Comparison of ENCODE assay signal across 10 mouse cellular contexts in genomic region chr12:43962551-43963120, GRCm38 (mm10).
DNase-seq lines count a peak whose midpoint lies in the region; ATAC-seq and TF ChIP-seq lines count a peak whose summit lies in the region.
"Had no signal": no experiment of that assay in that cellular context is flagged by ENCODE, and none has a peak within 500 bp of the region (broad histone marks: within the 10 kb centered on the region; RNA-seq: fewer than 3 reads in every experiment).

No protein-coding gene starts in this region.

- H3K9ac ChIP-seq in kidney, embryonic 14.5 days (ENCODE audit: low read depth, low read length) = no peak overlapping the region

- H3K27ac ChIP-seq in kidney, embryonic 14.5 days (ENCODE audit: low read depth, low read length) = no peak overlapping the region
- H3K27ac ChIP-seq in cerebellum, adult 2 months (ENCODE audit: insufficient read depth, low read length) = no peak overlapping the region

- no peaks in the 10 kb centered on the region for H3K27me3 ChIP-seq in kidney, embryonic 14.5 days (ENCODE audit: control insufficient read depth, insufficient read depth, low read length)
- no peaks in the 10 kb centered on the region for H3K27me3 ChIP-seq in cerebellum, adult 2 months (ENCODE audit: control insufficient read depth, insufficient read depth, low read length)

- H3K4me2 ChIP-seq in kidney, embryonic 14.5 days (replicated peaks; ENCODE audit: low read depth, low read length) = no peak overlapping the region

- 86% methylated on average over 6 of the region's 6 CpGs for WGBS in kidney, embryonic 14.5 days
- WGBS in cerebellum, adult 2 months = 7% methylated on average over 6 of the region's 6 CpGs

- TF ChIP-seq CTCF in cerebellum, adult 2 months (IDR thresholded peaks at IDR 0.05; ENCODE audit: borderline replicate concordance, insufficient read depth, low read depth, low read length) = no peak

- no peaks in the 10 kb centered on the region for H3K4me1 ChIP-seq in kidney, embryonic 14.5 days (ENCODE audit: control insufficient read depth, insufficient read depth, low read length)
- no peaks in the 10 kb centered on the region for H3K4me1 ChIP-seq in cerebellum, adult 2 months (ENCODE audit: control insufficient read depth, insufficient read depth, low read length)

- H3K4me3 ChIP-seq in kidney, embryonic 14.5 days (ENCODE audit: low read length) = no peak overlapping the region
- no peak overlapping the region for H3K4me3 ChIP-seq in cerebellum, adult 2 months (replicated peaks; ENCODE audit: insufficient read depth, low read depth, low read length)

- no peak for ATAC-seq in kidney, embryonic 14.5 days (ENCODE audit: low FRiP score, low TSS enrichment)
- peak; percentile 84 for ATAC-seq in cerebellum, adult (ENCODE audit: insufficient number of reproducible peaks, low FRiP score, low TSS enrichment)
- ATAC-seq: lung, postnatal 0 days had no signal

- DNase-seq in kidney, adult 9 months = peak; percentile 23
- DNase-seq in cerebellum, adult 2 months = peak; percentile 80 to 90
- peak; percentile 14 to 16 for DNase-seq in layer of hippocampus, postnatal 36 days
- no peak for DNase-seq in thymus, postnatal 25 days
- no peak for DNase-seq in heart, adult 18-20 months
- DNase-seq: gastrocnemius, postnatal 25 days; liver had no signal

- no peaks in the 10 kb centered on the region for H3K36me3 ChIP-seq in kidney, embryonic 14.5 days (ENCODE audit: control insufficient read depth, insufficient read depth, low read length)

- TF ChIP-seq POLR2A in cerebellum, adult 2 months (IDR thresholded peaks at IDR 0.05; ENCODE audit: borderline replicate concordance, insufficient read depth, low read length) = no peak

- H3K9me3 ChIP-seq in kidney, embryonic 14.5 days (ENCODE audit: control insufficient read depth, low read length) = no peaks in the 10 kb centered on the region

Comparison
In these comparisons a context has a peak if more than half of its experiments do, and no peak if none do; other contexts are left out.
1. DNase-seq: peak in kidney, adult 9 months (single experiment), cerebellum, adult 2 months (2 of 2) and layer of hippocampus, postnatal 36 days (2 of 2); none in thymus, postnatal 25 days (single experiment) and heart, adult 18-20 months (0 of 2).